25 mouse cellular contexts compared by ENCODE assay signal in the genomic region with DNA sequence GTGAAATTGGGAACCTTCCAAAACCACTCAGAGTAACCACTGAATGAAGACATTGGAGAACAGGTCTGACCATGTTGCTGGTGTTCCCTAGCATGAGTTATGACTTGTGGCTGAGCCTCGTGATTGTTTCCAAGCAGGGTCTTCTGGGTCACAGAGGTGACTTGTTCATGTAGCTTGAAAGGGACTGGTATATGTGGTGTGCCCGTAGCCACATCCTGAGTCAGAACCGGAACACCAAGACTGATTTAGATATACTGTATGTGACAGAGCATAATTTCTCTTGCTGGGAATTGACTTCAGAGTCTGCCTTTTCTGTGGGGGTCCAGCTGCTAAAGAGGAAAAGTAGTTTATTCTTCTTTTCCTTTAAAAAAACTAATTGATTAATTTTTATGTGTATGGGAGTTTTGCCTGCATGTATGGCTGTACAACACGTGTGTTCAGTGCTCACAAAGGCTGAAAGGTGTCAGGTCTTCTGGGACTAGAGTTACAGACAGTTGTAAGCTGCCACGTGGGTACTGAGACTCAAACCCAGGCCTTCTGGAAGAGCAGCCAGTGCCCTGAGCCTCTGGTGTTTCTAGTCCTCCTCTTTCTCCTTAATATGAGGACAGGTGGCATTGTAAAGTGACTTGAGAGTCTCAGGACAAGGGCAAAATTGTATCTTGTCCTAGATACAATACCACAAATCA.
DNase-seq lines count a peak whose midpoint lies in the region; ATAC-seq lines count a peak whose summit lies in the region.
"Had no signal": no experiment of that assay in that cellular context is flagged by ENCODE, and none has a peak within 500 bp of the region (broad histone marks: within the 10 kb centered on the region; RNA-seq: fewer than 3 reads in every experiment).

No protein-coding gene starts in this region.

- ATAC-seq in hematopoietic stem cell, adult 5-6 weeks (replicated peaks in 1 of 2; ENCODE audit: insufficient read depth in 1 of 2, low FRiP score in 2 of 2, low TSS enrichment in 1 of 2, low read depth in 1 of 2, poor library complexity in 2 of 2, severe bottlenecking in 2 of 2) = peak; percentile 90 to 92
- peak; percentile 47; the same call in 1 of the 2 replicates for ATAC-seq in monocyte, adult 5-6 weeks (replicated peaks; ENCODE audit: insufficient number of reproducible peaks, low FRiP score, low TSS enrichment, poor library complexity, severe bottlenecking)
- no peak for ATAC-seq in midbrain, embryonic 11.5 days (ENCODE audit: low FRiP score)
- ATAC-seq: forebrain, embryonic 16.5 days; midbrain, embryonic 16.5 days had no signal

- H3K4me2 ChIP-seq in midbrain, embryonic 11.5 days = no peak overlapping the region
- H3K4me2 ChIP-seq: heart, embryonic 12.5 days; limb, embryonic 13.5 days; liver, embryonic 13.5 days had no signal

- 75% methylated on average over 5 of the region's 5 CpGs for WGBS in midbrain, embryonic 11.5 days

- H3K36me3 ChIP-seq in midbrain, embryonic 11.5 days (ENCODE audit: control insufficient read depth, insufficient read depth, low read length) = no peaks in the 10 kb centered on the region
- H3K36me3 ChIP-seq: embryonic facial prominence, embryonic 10.5 days; forebrain, embryonic 10.5 days; heart, embryonic 12.5 days; limb, embryonic 13.5 days; liver, embryonic 13.5 days had no signal

- peak; percentile 14 for DNase-seq in thymus, postnatal 14 days
- no peak for DNase-seq in thymus, postnatal 4 days
- DNase-seq in left cerebral cortex, adult 9 months (ENCODE audit: low spot score in 2 of 2) = no peak
- no peak for DNase-seq in midbrain, embryonic 11.5 days (ENCODE audit: low spot score, missing footprints)
- no peak for DNase-seq in adrenal gland, postnatal 14 days
- DNase-seq: adrenal gland, postnatal 36 days; cerebellum, adult 9-10 months; heart, adult 18-20 months; heart, postnatal 10 days; kidney, adult 2 months; liver, embryonic 13.5 days; lung, adult 2 months; lung, postnatal 14 days; right cerebral cortex, postnatal 14 days; thymus, postnatal 25 days had no signal

- H3K27me3 ChIP-seq in midbrain, embryonic 11.5 days (ENCODE audit: control insufficient read depth, insufficient read depth, low read length) = no peaks in the 10 kb centered on the region
- H3K27me3 ChIP-seq: heart, embryonic 12.5 days; limb, embryonic 13.5 days; liver, embryonic 13.5 days had no signal

- no peak overlapping the region for H3K9ac ChIP-seq in midbrain, embryonic 11.5 days (ENCODE audit: low read length)
- H3K9ac ChIP-seq: heart, embryonic 12.5 days; limb, embryonic 13.5 days; liver, embryonic 13.5 days had no signal

- no peaks in the 10 kb centered on the region for H3K9me3 ChIP-seq in midbrain, embryonic 11.5 days (ENCODE audit: control insufficient read depth, low read length)
- H3K9me3 ChIP-seq: embryonic facial prominence, embryonic 10.5 days; forebrain, embryonic 10.5 days; heart, embryonic 12.5 days; limb, embryonic 13.5 days; liver, embryonic 13.5 days had no signal

- H3K4me3 ChIP-seq in midbrain, embryonic 11.5 days (ENCODE audit: low read depth, low read length) = no peak overlapping the region
- H3K4me3 ChIP-seq: embryonic facial prominence, embryonic 10.5 days; forebrain, embryonic 10.5 days; heart, embryonic 12.5 days; limb, embryonic 13.5 days; liver, embryonic 13.5 days had no signal

- H3K4me1 ChIP-seq in midbrain, embryonic 11.5 days (ENCODE audit: control insufficient read depth, insufficient read depth, low read length) = no peaks in the 10 kb centered on the region
- H3K4me1 ChIP-seq: embryonic facial prominence, embryonic 10.5 days; forebrain, embryonic 10.5 days; heart, embryonic 12.5 days; limb, embryonic 13.5 days; liver, embryonic 13.5 days had no signal

- H3K27ac ChIP-seq in midbrain, embryonic 11.5 days (ENCODE audit: low read depth, low read length) = no peak overlapping the region
- H3K27ac ChIP-seq: embryonic facial prominence, embryonic 10.5 days; forebrain, embryonic 10.5 days; kidney, postnatal 0 days; limb, embryonic 13.5 days; liver, embryonic 13.5 days; stomach, postnatal 0 days had no signal
